Mouse (Mus musculus): ENCODE data around the gene Zc3h8.

Zc3h8 gene

DNA sequence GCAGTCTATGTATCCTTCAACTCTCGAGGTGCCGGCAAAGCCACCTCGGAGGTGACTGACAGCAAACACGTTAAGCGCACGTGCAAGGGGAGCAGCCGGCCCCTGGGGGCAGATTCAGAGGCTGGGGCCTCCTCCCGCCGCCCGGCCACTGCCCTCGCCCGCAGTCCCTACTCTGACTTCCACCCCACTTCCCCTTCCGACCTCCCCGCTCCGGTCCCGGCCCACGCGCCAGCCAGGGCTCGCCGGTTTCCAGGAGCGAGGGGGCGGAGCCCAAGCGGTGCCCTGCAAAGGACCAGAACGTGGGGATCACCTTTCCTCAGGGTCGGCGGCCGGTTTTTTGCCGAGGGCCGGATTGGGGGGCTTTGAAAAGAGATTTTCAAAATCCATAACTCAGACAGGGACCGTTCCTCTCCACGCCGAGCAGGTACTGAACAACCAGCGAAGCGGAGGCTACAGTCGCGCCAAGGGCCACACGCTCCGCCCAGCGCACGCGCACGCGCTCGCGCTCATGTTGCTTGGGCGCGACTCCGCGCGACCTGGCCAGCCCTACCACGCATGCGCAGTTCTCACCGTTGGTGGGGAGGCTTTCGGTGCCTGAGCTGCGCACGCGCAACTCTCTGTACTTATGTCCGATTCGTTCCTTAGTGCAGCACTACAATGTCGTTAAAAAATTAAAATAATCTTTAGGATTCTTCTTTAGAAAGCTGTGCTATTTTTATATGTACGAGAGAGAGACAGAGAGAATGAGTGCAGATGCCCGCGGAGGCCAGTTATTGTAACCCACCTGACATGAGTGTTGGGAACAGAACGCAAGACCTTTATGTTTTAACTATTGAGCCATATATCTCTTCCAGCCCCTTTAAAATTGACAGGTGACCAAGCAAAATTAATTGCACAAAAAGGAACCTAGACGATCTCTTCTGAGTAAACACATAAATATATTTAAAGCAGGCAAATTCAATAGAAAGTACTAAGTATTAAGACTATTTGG lies at the start of gene Zc3h8:
Gene Zc3h8, minus strand, starts transcription at position 540 of the 991 bp plus-strand sequence.
- peak; percentile 98 for DNase-seq

DNA sequence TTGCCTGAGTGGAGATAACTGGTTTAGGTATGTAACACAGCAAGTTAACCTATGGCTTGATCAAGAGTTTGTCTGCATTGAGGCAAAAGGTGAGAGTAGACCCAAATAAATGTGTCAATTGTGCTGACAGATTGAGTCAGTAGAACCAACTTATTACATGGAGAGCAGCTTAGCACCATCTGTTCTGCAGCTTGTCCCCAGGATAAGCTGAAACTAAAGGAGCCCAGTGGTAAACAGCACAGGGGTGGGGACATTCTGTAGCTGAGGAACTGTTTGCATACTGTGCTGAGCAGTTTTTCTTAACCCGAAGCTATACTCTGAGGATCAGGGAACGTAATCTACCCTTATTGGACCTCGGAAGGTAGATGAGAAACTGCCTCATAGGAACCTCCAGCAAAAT lies 40.9 kb upstream of the Zc3h8 start:
- no peak for DNase-seq

DNA sequence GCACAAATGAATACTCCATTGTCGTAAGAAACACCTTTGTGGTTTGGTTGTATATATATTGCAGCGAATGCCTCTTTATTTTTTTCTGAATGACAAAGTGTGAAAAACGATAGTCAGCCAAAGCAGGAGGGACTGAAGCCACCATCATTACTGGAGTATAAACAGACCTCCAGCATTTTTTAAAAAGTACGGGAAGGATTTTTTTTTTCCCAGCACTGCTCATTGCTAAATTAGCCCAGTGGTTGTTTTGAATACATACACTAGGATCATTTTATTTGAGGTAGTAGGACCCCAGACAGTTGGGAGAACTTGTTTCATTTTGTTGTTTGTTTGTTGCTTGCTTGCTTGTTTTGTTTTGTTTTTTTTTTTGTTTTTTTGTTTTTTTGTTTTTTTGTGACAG lies 31.7 kb upstream of the Zc3h8 start:
- no peak for DNase-seq

DNA sequence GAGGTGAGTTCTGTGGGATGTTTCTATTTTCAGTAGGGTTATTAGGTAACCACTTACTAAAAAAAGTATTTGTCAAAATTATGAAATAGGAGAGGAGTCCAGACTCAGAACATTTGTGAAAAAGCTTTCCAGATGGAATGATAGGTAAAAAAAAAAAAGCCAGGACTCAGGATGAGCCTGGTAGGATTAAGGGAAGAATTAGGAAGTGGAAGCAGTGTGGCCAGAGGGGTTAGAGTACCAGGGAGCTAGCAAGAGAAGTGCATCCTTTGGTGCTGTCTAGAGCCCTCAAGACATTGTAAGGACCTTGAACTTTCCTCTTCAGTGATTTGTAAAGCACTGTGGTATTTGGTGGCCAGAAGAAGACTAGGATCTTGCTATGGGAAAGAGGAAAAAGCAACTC lies 28.4 kb upstream of the Zc3h8 start:
- no peak for DNase-seq

DNA sequence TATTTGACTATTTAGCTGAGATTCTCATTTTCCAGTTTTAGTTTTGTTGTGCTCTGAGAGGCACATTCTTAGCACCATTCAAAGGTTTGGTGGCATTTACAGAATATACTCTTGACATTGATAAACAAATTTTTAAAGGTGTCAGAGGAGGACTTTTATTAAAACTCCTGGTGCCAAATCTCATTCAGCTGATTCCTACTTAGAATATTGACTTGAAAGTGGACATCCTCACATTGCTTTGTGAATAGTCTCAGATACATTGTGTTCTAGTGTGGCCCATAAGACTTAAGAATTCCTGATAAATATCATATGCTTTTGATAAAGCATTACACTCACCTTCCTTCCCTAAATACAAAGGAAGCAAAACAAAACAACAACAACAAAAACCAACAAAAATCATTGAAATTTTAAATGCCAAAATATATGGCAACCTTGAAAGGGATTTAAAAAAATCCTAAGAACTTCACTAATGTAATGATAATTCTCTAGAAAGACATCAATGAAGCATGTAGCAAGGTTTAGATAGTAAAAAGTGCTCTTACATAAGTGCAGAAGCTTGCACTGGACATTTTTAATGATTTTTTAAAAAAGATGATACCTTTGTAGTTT lies 24.7 kb upstream of the Zc3h8 start:
- no peak for DNase-seq

DNA sequence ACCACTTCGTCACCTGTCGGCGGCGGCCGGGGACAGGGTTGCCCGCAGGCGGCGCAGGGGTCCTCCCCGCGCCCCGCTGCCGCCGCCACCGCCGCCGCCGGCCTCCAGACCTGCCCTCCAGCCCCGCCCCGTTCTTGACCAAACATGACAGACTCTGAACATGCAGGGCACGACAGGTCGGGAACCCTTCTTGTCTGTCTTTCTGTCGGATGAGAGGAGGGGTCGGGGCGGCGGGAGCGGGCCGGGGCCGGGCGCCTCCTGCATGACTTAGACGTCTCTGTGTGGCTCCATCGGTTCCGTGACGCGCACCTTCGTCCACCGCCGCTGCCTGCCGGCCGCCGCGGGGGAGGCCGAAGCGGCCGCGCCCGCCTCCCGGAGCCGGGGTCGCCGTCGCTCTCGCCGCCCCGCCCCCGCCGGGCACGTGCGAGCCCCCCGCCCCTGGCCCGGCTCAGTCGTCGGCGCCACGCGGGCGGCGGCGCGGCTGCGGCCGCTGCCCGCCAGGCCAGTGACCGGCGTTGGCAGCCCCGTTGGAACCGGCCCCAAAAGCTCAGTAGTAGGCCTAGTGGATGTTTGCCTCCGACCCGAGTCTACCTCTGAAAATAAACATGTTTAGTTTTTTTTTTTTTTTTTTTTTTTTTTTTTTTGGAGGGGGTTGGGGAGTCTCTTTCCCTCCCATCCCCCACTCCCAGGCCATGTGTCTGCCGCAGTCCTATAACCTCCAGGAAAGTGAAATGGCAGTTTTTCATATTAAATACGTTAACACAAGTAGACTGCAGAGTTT lies 24.0 kb upstream of the Zc3h8 start, which contains the start of gene Gm10762:
Gene Gm10762, minus strand, starts transcription at position 65 of the 781 bp plus-strand sequence.
- peak; percentile 81 for DNase-seq

DNA sequence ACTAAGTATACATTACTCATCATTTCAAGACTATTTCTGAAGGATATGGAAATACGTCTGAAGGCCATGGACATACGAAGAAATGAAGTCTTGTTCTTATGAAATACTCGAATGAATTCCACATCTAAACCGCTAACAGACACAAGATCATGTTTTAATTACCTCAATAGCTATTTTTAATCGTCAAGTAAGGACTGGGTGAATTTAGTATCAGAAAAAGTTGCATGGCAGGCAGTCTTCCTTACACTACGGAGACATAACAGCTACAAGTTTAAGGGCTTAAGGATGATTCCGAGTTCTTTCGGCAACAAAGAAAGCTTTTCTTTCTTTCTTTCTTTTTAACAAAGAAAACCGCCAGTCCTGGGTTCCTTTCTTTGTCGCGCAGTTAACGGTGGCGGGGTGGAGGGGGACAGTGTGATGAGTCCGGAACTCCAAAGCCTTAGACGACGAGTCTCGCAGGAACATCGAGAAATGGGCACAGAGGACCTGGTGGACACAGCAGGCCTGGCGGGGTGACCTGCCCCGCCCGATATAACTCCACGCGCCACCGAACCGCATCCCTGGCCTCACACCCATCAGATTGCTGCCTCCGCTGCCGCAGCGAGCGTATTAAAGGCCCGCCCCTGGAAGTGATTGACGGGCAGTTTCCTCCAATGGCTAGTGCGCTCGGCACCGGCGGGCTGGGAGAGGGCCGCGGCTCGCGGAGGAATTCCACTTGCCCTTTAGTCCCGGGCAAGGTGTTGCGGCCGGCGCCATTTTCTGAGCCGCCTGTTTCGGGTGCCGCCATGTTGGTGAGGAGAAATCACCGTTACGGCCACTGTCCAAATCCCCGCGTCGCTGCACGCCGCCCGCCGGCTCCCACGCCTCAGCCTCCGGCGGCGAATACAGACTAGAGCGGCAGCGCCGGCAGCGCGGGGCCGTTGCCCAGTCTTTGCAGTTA lies 23.0 kb upstream of the Zc3h8 start, which contains the start of gene Zc3h6:
Gene Zc3h6, plus strand, starts transcription at position 762 of the 940 bp plus-strand sequence.
- DNase-seq = peak; percentile 99

DNA sequence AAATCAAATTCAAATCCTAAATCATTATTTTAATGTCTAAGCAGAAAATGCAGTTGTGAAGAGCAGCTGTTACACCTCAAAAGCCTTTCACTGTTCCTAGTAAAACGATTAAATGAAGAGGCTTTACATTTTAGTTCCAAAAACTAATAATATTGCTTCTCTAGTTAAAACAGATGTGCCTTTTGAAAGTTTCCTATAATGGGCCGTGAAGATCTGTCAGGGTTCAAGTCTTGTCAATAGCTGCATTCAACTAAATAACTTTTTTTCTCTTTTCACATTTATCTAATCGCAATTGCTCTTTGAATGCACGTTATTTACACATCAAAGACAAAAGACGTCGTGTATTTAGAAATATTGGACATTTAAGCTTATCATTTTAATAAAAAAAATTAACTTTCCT lies 22.4 kb upstream of the Zc3h8 start:
- DNase-seq = no peak

DNA sequence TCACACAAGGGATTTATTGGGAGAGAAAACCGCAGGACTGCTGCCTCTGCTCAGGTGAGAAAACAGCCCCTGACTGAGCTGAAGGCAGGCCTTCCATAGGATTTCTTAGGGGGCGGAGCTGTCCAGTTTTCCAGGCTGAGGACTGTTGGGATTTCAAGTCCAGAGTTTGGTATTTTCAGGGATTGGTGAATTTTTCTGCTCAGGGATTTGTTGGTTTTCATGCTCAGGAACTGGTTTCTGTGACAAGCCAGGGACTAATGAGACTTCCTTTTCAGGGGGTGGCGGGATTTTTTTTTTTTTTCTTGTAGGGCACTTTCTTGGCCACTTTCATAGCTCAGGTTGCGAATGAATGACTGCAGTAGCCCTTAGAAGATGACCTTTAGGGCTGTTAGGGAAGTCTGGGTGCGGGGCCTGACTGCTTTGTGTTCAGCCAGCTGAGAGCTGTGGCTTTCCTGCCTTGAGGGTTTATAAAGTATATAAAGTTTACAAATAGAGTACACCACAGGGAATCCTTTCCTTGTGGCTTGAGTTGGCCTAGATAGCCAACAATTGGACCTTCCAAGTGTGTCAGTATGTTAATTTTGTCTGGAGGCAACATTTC lies 21.7 kb upstream of the Zc3h8 start:
- DNase-seq = peak; percentile 14

DNA sequence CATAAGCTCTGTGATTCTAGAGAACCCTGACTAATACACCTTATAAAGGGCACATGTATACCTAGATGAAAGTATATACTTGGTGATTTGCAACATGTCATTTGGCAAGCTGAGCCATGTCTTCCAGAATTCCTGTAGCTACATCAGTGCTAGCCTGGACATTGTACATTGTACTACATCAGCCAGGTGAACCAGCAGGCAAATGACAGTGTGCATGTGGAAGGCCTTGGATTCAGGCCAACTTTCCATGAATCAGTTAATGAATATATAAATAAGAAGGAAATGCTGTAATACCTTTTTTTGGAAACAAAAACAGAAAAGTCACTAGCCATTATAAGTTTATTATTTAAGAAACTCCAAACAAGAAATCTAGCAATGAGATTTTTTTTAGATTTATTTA lies 10.3 kb upstream of the Zc3h8 start:
- DNase-seq = no peak

DNA sequence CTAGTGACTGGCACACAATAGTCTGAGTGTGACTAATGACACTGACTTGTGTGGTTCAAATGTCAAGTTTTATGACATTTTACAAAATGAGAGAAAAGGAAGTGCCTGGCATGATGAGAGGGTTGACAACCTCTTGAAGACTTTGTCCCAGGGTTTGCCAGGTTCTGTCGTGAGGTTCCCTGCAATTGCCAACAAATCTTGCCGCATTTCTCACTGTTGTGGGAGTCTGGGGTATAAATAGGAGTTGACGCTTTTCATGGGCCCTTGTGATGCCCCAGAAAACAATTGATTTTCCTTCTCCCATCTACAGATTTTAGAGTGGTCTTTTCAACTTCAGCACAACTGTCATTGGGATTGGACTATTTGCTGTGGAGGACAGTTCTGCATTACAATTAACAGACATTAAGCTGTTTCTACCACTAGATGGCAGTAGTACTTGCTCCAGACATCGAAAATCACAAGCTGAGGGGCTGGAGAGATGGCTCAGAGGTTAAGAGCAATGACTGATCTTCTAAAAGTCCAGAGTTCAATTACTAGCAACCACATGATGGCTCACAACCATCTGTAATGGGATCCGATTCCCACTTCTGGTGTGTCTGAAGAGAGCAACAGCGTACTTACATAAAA lies 4.2 kb upstream of the Zc3h8 start:
- peak; percentile 37 for DNase-seq

DNA sequence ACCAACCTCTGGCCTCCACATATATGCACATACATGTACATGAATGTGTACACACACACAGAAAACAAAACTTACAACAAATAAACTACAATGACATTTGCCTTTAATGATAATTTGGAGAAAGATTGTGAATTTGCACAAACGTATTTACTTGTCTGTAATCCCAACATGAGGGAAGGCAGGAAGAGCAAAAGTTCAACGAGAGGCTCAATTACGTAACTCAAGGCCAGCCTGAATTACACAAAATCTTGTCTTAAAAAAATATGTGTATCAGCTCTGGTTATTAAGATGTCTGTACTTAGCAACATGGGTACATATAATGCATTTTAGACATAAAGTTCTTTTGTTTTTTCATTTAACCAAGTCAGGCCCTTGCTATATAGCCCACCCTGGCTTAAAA lies 7.6 kb downstream of the Zc3h8 start:
- no peak for DNase-seq

DNA sequence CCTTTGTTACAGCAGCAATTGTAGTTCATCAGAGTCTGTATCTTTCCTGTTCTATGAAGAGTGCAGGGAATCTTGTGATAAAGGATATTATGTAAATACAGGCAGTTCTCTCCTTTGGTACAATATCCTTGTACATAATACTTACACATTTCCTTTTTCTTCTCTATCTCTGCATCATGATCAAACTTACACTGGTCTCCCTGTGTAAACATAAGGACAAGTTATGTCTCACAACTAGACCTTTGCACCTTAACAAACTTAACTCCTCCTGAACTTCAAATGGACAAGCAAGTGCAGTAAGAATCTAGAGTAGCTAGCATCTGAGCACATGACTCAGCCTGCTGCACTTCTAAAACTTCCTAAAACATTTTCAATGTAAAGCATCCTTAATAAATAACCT lies 13.2 kb downstream of the Zc3h8 start:
- no peak for DNase-seq

DNA sequence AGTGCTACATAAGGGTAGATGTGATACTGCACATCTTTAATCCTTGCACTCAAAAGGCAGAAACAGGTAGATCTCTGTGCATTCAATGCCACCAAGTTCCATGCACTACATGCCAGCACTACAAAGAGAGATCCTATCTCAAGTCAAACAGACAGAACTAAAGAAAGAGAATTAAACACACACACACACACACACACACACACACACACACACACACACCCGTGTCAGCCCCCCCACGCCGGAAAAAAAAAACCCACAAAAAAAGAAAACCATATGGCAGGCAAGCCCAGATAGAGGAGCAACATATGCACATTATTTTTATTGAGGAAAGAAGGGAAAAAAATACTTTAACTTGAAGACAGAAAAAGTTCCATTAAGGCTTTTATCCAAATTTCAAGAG lies 15.4 kb downstream of the Zc3h8 start:
- DNase-seq = peak; percentile 54

DNA sequence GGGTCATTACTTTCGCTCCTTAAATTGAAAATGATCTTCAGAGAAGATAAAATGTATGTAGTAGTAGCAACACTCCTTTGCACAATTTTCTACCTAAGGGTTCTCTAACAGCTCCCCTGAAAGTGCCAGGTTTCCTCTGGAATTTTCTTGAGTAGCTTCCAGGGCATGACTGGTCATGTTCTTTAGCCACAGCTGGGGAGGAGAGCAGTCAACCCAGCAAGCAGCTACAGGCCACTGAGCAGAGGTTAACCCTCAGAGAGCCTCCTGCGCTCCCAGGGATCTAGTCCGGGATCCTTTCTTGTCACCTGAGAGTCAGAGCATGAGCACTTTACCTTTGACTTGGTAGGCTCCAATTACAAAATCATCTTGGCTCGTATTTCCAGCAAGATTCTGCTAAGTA lies 19.1 kb downstream of the Zc3h8 start:
- no peak for DNase-seq

DNA sequence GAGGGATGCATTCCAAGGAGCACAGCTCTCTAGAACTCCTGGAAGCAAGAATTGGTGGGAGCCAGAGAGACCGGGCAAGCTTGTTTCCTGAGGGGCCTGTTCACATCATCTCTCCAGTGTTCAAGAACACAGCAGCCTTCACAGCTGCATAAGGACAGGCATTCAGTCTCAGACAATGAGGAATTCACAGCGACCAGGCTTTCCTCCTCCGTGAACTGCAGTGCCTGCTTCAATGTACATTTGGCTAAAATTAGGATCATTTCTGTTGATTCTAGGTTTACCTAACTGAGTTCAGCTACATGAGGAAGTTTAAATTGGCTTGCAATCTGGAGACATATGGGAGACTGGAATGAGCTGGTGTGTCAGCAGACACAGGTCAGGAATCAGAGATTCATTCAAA lies 27.3 kb downstream of the Zc3h8 start:
- no peak for DNase-seq

DNA sequence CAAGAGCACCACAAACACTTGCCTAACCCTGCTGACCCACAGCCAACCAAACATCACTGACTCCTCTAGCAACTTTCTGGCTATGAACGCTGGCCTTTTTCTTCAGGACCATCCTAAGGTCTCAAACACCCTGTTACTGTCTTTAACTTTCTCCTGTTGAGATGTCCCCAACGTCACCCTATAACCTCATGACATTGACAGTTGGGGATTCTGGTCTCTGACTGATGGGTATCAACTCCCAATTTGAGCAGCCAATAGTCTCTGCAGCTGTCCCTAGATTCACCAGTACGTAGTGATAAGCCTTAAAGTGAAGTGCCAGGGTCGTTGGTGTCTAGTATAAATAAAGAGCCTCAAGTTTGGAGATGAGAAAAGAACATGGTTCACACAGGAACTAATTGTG lies 28.9 kb downstream of the Zc3h8 start:
- DNase-seq = no peak

DNA sequence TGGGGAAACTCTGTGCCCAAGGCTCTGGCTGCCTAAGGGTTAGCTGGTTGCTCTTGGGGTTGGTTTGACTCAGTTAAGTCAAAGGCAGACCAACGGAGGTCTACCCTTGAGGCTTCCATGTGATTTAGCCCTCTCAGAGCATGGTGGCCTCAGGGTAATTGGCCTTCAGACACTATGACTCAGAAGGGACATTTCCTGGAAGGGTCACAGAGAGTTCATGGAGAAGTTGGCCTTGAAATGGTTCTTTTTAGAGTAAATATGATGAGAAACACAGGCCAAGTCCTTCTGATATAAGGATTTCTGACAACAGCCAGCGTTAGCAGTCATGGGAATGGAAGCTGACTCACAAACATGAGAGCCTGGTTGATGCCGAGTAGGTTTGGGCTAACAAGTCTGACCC lies 40.2 kb downstream of the Zc3h8 start:
- no peak for DNase-seq

DNA sequence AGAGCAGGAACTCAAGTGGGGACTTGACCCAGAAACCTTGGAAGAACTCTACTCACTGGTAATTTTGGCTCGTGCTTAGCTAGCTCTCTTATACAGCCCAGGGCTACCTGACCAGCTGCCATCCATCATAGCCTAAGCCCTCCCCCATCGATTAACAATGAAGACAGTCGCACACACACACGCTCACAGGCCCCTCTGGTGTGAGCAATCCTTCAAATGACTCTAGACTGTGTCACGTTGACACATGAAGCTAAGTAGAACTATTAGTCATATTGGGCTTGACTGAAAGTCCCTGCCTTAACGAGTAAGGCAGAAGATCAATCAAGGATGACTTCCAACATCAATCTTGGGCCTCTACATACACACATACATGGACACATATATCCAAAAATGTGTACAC lies 41.0 kb downstream of the Zc3h8 start:
- DNase-seq = no peak

DNA sequence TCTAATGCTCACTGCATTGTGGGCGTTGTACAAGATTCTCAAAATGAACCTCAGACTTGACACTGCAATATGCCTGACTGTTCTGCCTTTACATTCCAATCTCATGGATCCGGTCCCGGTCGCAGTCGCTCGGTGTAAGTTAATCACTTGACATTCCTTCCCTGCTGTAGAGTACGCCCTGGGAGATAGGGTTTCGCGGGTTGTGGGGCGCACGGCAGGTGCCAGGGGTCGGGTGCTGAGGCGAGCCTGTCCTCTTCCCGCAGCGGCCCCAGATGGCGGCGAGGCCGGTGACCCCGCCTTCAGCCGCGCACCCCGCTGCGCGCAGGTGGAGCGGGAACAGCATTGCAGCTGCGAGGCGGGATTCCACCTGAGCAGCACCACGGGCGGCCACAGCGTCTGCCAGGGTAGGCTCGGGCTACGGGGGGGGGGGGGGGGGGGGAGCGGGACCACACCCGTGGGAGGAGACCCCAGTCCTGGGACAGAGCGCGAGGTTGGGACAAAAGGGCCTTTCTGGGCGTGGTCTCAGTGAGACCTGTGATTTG lies 51.6 kb downstream of the Zc3h8 start:
- DNase-seq = peak; percentile 20
